Mouse (Mus musculus) liver, embryonic 13.5 days (tissue): ENCODE data around the gene Msx2. TPM values are rescaled to one million over a fixed set of nuclear protein-coding genes. Genes with fewer than 3 reads are reported as not detected.
A peak's percentile ranks its signal among the peaks of the same experiment; 100 is the strongest.

ENCODE experiments used
- ATAC-seq: fragments of 200-750 bp; cut with Nextera tagmentation; 2 replicates; pipeline ENCODE4 v1.8.0; 2017; ENCODE audit warnings: low read depth, mild to moderate bottlenecking, moderate number of reproducible peaks, moderate library complexity
- DNase-seq: peaks from one replicate; pipeline ENCODE4 v3.0.0; 2022
- H3K27ac ChIP-seq: fragments of 300-500 bp; sonication (generic); 2 replicates; pipeline ENCODE4 v1.5.1; 2015; ENCODE audit warnings: moderate library complexity, mild to moderate bottlenecking, inconsistent platforms
- H3K27me3 ChIP-seq: fragments of 300-500 bp; sonication (generic); 2 replicates; pipeline ENCODE4 v1.6.1; 2015; ENCODE audit warnings: mild to moderate bottlenecking, inconsistent platforms
- H3K36me3 ChIP-seq: fragments of 300-500 bp; sonication (generic); 2 replicates; pipeline ENCODE4 v1.6.1; 2015; ENCODE audit warnings: mild to moderate bottlenecking, inconsistent platforms
- H3K4me1 ChIP-seq: fragments of 300-500 bp; sonication (generic); replicated peaks from 2 replicates; pipeline ENCODE4 v1.6.1; 2015; ENCODE audit warnings: inconsistent platforms
- H3K4me2 ChIP-seq: fragments of 300-500 bp; sonication (generic); 2 replicates; pipeline ENCODE4 v1.6.1; 2015; ENCODE audit warnings: inconsistent platforms, mild to moderate bottlenecking, moderate library complexity
- H3K4me3 ChIP-seq: fragments of 300-500 bp; sonication (generic); replicated peaks from 2 replicates; pipeline ENCODE4 v1.5.1; 2015; ENCODE audit warnings: mild to moderate bottlenecking, inconsistent platforms
- H3K9ac ChIP-seq: fragments of 300-500 bp; sonication (generic); 2 replicates; pipeline ENCODE4 v1.6.1; 2015; ENCODE audit warnings: mild to moderate bottlenecking, inconsistent platforms
- H3K9me3 ChIP-seq: fragments of 300-500 bp; sonication (generic); replicated peaks from 2 replicates; pipeline ENCODE4 v1.6.1; 2016; ENCODE audit warnings: inconsistent platforms
- WGBS: fragments of 180-500 bp; shearing (Covaris S2); methylation state at CpG from one replicate; pipeline ENCODE4 v1.1.7; 2015; ENCODE audit not compliant: insufficient replicate concordance; 5-methylcytosine and 5-hydroxymethylcytosine counted together
- polyA plus RNA-seq: library from polyadenylated mRNA; unstranded; fragments of >200 nt; fragmentation: Nextera tagmentation; extraction: Ambion mirVana; gene quantifications from 2 replicates; pipeline ENCODE4 v1.2.1, GENCODE M21; 2015

The Msx2 gene
- polyA plus RNA-seq, 1 experiment from 2014 or later: 0.06 TPM

- Histone ChIP-seq H3K4me1 (peaks cover 11% of the 10 kb centered on the region; the same call in 1 of the 2 replicates), H3K4me2 (peak overlapping the region; percentile 45), H3K9ac (peak overlapping the region; percentile 17; the same call in 1 of the 2 replicates), H3K9me3 (no peaks in the 10 kb centered on the region), H3K36me3 (no peaks in the 10 kb centered on the region), H3K4me3 (peak overlapping the region; percentile 18), H3K27me3 (no peaks in the 10 kb centered on the region), H3K27ac (peak overlapping the region; percentile 49)
- ATAC-seq (no peak), DNase-seq (no peak)
- 34% methylated on average over 25 of the region's 25 CpGs for WGBS
Observed at GRCm38 (mm10) chr13:53442168-53442980, 30.5 kb downstream of the Msx2 start.

- H3K27ac ChIP-seq: peak overlapping the region; percentile 49
- H3K4me3 ChIP-seq: peak overlapping the region; percentile 18; the same call in 1 of the 2 replicates
- H3K36me3 ChIP-seq: no peaks in the 10 kb centered on the region
- peak; percentile 94 for ATAC-seq
- no peak overlapping the region for H3K9ac ChIP-seq
- no peak for DNase-seq
- WGBS: 36% methylated on average over 5 of the region's 5 CpGs
- no peaks in the 10 kb centered on the region for H3K9me3 ChIP-seq
- peak overlapping the region; percentile 45 for H3K4me2 ChIP-seq
- no peaks in the 10 kb centered on the region for H3K27me3 ChIP-seq
- H3K4me1 ChIP-seq: peaks cover 11% of the 10 kb centered on the region; the same call in 1 of the 2 replicates
Observed at GRCm38 (mm10) chr13:53441307-53442028, 31.4 kb downstream of the Msx2 start.

GRCm38 (mm10) chr13:53439957-53440356 lies 32.9 kb downstream of the Msx2 start:
- DNase-seq (no peak), ATAC-seq (no peak)
- 64% methylated on average over 3 of the region's 3 CpGs for WGBS
- Histone ChIP-seq H3K27ac (no peak overlapping the region), H3K4me3 (no peak overlapping the region), H3K9me3 (no peaks in the 10 kb centered on the region), H3K36me3 (no peaks in the 10 kb centered on the region), H3K4me1 (peaks cover 11% of the 10 kb centered on the region; the same call in 1 of the 2 replicates), H3K4me2 (no peak overlapping the region), H3K27me3 (no peaks in the 10 kb centered on the region), H3K9ac (no peak overlapping the region)

- H3K27me3 ChIP-seq: no peaks in the 10 kb centered on the region
- no peak overlapping the region for H3K4me2 ChIP-seq
- 16% methylated on average over 7 of the region's 7 CpGs for WGBS
- H3K27ac ChIP-seq: no peak overlapping the region
- H3K9ac ChIP-seq: no peak overlapping the region
- 0 out of 2 replicates have a peak, but pooled peaks cover 3% of the 10 kb centered on the region for H3K9me3 ChIP-seq
- no peaks in the 10 kb centered on the region for H3K36me3 ChIP-seq
- no peaks in the 10 kb centered on the region for H3K4me1 ChIP-seq
- no peak overlapping the region for H3K4me3 ChIP-seq
- DNase-seq: peak; percentile 52
- ATAC-seq: no peak
Observed at GRCm38 (mm10) chr13:53426507-53426906, 46.4 kb downstream of the Msx2 start.

GRCm38 (mm10) chr13:53421189-53421588 lies 51.7 kb downstream of the Msx2 start:
- Histone ChIP-seq H3K9me3 (no peaks in the 10 kb centered on the region), H3K4me3 (no peak overlapping the region), H3K9ac (no peak overlapping the region), H3K4me2 (no peak overlapping the region), H3K27ac (no peak overlapping the region), H3K4me1 (no peaks in the 10 kb centered on the region), H3K36me3 (no peaks in the 10 kb centered on the region), H3K27me3 (no peaks in the 10 kb centered on the region)
- ATAC-seq (no peak), DNase-seq (no peak)
- 49% methylated on average over 4 of the region's 4 CpGs for WGBS

GRCm38 (mm10) chr13:53420741-53421140 lies 52.1 kb downstream of the Msx2 start:
- H3K4me3 ChIP-seq: no peak overlapping the region

GRCm38 (mm10) chr13:53419681-53420080 lies 53.2 kb downstream of the Msx2 start:
- 64% methylated on average over 8 of the region's 8 CpGs for WGBS
- H3K4me2 ChIP-seq: no peak overlapping the region

More at GRCm38 (mm10) chr13:53420741-53421140, 52.1 kb downstream of the Msx2 start:
- Histone ChIP-seq H3K4me1 (no peaks in the 10 kb centered on the region), H3K27me3 (no peaks in the 10 kb centered on the region), H3K27ac (no peak overlapping the region), H3K9ac (no peak overlapping the region), H3K9me3 (no peaks in the 10 kb centered on the region), H3K36me3 (no peaks in the 10 kb centered on the region), H3K4me2 (no peak overlapping the region)
- ATAC-seq: no peak
- no peak for DNase-seq
- 48% methylated on average over 4 of the region's 4 CpGs for WGBS

GRCm38 (mm10) chr13:53417701-53418100 lies 55.2 kb downstream of the Msx2 start:
- no peaks in the 10 kb centered on the region for H3K4me1 ChIP-seq
- H3K9me3 ChIP-seq: no peaks in the 10 kb centered on the region
- H3K9ac ChIP-seq: no peak overlapping the region
- ATAC-seq (no peak), DNase-seq (no peak)
- H3K36me3 ChIP-seq: no peaks in the 10 kb centered on the region
- WGBS: 74% methylated on average over 6 of the region's 6 CpGs
- H3K4me2 ChIP-seq: no peak overlapping the region
- no peak overlapping the region for H3K27ac ChIP-seq
- H3K27me3 ChIP-seq: no peaks in the 10 kb centered on the region
- no peak overlapping the region for H3K4me3 ChIP-seq

More at GRCm38 (mm10) chr13:53419681-53420080, 53.2 kb downstream of the Msx2 start:
- Histone ChIP-seq H3K36me3 (no peaks in the 10 kb centered on the region), H3K27me3 (no peaks in the 10 kb centered on the region), H3K27ac (no peak overlapping the region), H3K4me3 (no peak overlapping the region), H3K9me3 (no peaks in the 10 kb centered on the region), H3K9ac (no peak overlapping the region), H3K4me1 (no peaks in the 10 kb centered on the region)
- DNase-seq: no peak
- no peak for ATAC-seq

Other genes with a start within 250 kb of the Msx2 start
- 0.25 and 0.38 TPM in 2 replicates for gene Ror2, start 186.9 kb downstream of the Msx2 start, polyA plus RNA-seq
- 14.0 and 15.5 TPM in 2 replicates for gene Sptlc1, start 95.7 kb downstream of the Msx2 start, polyA plus RNA-seq